Mouse (Mus musculus): ENCODE measurements around the gene Gjc2.

DNA sequence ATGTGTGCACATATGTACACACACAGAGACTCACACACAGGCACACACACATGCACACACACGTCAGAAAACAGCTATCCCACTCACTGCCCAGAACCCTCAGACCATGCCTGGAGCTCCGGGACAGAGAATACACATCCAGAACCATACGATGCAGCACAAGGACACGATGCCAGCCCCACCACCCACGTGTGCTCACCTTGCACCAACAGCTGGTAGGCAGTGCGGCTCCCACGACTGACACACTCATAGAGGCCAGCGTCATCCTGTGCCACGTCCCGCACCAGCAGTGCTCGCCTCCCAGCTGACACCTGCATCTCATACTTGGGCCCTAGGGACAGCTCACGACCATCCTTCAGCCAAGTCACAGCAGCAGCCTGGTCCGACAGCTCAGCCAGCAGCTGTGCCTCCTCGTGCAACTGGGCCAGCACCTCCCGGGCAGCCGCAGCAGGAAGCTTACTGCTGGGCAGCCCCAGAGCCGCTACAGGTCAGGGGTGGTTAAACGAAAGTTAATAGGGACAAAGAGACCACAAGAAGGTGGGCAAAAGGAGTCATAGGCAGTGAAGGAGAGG lies 51.6 kb downstream of the Gjc2 start:
- TF ChIP-seq CTCF (IDR thresholded peaks at IDR 0.05; ENCODE audit: insufficient read depth, low read length) (no peak), POLR2A (IDR thresholded peaks at IDR 0.05; ENCODE audit: borderline replicate concordance, extremely low read depth, low read depth, low read length) (no peak)
